Mouse (Mus musculus) embryo, embryonic 9.5 days (tissue): Measurements from ENCODE around the gene Ush1c.
"Not testable (repeated sequence)": the region's sequence is repeated elsewhere in the genome, so short reads cannot be mapped to it uniquely, and the experiment has no call there.

ENCODE experiments used
- DNase-seq: peaks from one replicate; pipeline ENCODE4 v3.0.0-alpha.2; 2017; ENCODE audit errors: extremely low spot score

Ush1c gene

GRCm38 (mm10) chr7:46204775-46205174 lies 33.5 kb downstream of the Ush1c start:
- DNase-seq = no peak

- peak; percentile 47 for DNase-seq
Measured at GRCm38 (mm10) chr7:46204046-46204471, 34.2 kb downstream of the Ush1c start.

DNA sequence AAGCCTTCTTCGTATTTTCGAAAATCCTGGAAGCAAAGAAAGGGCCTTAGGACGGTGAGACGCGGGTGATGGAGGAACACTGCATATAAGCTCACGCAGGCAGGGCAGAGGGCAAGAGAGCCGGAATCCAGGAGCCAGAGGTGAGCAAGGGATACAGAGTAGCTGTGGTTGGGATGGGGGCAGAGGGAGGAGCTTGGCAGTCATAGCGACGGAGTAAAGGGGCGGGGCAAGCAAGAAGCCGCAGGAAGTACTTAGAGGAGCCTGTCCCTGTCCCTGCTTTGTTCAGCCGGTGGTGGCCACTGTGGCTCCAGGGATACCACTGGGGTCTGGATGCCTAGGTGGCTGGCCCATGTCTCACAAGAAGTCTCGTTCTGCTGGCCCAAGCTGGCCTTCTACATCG lies 36.7 kb downstream of the Ush1c start:
- DNase-seq = peak; percentile 75

- DNase-seq = no peak
Measured at GRCm38 (mm10) chr7:46200021-46200420, 38.3 kb downstream of the Ush1c start.

DNA sequence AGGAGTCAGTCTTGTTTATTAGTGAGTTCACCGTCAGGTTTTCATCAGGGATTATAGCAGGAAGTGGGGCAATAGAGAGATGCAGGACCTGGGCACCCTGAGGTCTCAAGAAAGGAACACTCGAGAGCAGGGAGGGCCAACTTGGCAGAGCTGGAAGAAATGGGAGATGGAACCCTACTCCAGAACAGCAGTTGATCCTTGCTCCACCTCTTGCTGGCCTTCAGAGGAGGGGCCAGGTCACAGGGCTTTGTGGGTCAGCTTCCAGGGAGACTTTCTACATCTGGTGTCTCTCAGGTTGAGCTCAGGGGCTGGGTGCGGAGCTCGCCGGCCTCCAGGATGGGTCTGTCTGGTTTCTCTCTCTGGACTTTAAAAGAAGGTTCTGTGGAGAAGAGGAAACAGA lies 42.9 kb downstream of the Ush1c start:
- no peak for DNase-seq

DNA sequence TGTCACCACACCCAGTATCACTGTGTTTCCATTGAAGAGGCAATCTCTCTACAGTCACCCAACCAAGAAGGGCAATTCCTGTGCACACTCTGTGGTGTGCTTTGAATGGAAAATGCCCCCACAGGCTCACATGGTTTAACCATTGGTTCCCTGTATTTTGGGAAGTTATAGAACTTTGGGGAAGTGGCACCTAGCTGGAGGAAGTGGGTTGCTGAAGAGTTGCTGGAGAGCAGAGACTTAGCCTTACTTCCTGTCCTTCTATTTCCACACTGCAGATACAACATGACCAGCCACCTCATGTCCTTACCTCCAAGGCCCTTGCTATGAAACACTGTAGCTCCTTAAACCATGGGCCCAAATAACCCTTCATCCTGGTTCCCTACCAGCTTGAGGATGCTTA lies 54.1 kb downstream of the Ush1c start:
- DNase-seq = no peak

DNA sequence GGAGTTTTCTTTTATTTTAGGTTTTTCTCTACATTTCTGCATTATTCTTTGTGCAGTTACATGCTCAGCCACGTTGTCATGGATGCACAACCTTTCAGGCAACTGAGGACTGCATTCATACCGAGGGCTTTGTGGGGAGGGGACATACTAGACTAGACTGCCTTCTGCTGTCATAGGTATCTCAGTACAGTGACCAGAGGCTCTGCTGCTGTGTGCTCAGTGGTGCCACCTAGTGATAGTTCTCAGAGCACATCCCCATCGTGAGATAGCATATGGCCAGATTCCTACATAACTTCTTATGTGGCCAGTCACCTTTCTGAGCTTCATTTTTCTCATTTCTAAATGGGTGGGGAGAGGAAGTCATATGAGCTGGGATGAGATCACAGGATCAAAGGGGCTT lies 56.7 kb downstream of the Ush1c start:
- peak; percentile 46 for DNase-seq

- peak; percentile 35 for DNase-seq
Measured at GRCm38 (mm10) chr7:46179431-46180275, 58.6 kb downstream of the Ush1c start, which contains the start of gene Abcc8. Gene Abcc8 (minus strand): TSS chr7:46180033.

DNA sequence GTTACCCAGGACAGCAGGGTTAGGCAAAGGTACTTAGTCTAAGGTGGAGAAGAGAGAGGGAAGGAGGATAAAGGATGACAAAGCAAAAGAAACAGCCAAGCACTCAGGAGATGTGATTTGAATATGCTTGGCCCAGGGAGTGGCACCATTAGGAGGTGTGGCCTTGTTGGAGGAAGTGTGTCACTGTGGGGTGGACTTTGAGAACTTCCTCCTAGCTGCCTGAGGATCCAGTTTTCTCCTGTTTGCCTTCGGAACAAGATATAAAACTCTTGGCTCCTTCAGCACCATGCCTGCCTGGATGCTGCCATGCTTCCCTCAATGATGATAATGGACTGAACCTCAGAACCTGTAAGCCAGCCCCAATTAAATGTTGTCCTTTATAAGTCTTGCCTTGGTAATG lies 69.3 kb downstream of the Ush1c start:
- DNase-seq = not testable (repeated sequence)

DNA sequence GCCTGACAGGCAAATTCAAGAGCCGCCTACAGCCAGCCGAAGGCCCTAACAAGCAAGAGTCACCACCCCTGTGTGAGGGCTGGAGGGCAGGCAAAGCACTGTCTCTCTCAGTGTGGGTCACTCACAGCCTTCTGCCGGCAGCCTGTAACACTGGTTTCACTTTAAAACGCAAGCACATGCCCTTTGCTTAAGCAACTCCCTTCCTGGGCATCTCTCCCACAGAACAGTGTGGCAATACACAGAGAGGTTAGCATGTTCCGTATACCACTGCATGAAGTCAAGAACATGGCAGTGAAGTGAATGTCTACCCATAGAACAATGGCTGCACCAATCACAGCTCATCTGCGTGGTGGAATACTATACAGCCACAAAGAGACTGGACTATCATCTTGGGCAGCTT lies 69.9 kb downstream of the Ush1c start:
- DNase-seq = no peak

GRCm38 (mm10) chr7:46167901-46168300 lies 70.4 kb downstream of the Ush1c start:
- DNase-seq = no peak

GRCm38 (mm10) chr7:46165876-46166275 lies 72.4 kb downstream of the Ush1c start:
- DNase-seq = no peak

DNA sequence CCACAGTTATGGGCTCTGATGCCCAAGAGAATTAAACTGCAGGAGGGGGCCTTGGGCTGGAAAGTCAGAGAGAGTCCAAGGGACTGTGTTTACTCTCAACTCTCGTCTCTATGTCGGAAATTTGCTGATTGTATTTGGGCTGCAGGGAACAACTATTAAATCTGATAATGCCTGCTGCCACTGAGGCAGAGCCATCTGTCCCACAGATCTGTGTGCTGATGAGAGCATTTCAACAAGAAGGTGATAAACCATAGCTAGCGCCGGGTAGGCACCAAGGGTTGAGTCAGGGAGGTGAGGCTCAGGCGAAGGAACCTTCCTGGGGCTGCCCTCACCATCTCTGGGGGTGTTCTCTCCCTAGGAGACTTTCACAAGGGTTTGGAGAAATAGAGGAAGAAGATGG lies 75.6 kb downstream of the Ush1c start:
- DNase-seq = no peak

- DNase-seq = no peak
Measured at GRCm38 (mm10) chr7:46162132-46162727, 76.1 kb downstream of the Ush1c start.

DNA sequence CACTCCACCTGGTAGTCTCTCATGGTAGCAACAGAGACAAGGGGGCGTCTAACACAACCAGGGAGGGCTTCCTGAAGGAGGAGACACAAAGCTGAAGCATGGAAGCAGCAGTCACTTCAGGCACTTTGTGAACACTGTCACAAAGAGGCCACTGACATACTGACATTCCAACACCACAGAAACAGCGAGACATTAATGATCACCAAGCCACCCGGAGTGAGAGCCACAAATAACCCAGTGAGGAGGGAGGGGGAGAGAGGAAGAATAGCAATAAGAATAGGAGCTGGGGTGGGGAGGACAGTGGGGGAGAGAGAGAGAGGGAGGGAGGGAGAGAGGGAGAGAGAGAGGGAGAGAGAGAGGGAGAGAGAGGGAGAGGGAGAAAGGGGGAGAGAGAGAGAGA lies 76.7 kb downstream of the Ush1c start:
- DNase-seq = no peak

GRCm38 (mm10) chr7:46157746-46158145 lies 80.6 kb downstream of the Ush1c start:
- no peak for DNase-seq

DNA sequence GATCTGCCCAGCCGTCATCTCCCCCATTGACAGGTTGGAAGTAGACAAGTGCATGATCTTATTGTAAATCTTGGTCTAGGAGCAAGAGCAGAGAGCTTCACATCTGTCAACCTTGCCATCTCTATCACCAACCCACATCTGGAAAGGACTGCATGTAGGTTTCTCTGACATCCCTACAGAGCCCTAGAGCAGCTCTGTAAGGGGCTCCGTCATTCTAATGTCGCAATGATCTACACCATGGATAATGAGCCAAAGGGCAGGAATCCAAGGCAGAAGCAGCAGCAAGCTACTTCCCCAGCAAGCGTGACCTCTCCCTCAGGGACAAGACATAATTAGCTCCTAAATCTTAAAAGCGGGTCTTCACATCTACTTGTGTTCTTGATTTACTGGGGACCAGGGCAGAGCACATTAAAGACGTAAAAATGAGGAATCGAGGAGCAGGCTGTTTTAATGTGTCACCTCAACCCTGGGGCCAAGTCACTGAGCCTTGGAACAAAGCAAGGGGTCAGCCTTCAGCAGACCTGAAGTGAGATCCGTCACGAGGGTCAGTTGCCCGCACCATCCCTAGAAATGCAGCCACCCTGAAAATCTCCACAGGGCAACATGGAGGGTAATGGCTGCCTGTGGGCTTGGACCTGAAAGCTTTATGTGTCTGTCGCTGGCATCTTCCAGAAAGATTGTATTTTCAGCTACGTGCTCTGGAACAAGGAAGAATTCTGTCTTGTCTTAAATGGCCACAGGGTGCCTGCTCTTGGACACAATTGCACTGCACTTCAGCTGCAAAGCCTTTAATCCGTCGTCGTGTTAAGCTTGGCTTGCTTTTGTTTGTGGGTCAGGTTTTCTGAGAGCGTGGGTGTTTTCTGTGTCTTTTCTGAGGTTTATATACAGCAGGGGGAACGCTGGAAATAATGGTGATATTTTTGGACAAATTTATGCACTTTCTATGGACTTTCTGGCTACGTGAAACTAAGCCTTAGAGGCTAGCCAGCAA lies 83.5 kb downstream of the Ush1c start:
- DNase-seq = peak; percentile 25

GRCm38 (mm10) chr7:46152819-46153351 lies 85.4 kb downstream of the Ush1c start:
- no peak for DNase-seq

DNA sequence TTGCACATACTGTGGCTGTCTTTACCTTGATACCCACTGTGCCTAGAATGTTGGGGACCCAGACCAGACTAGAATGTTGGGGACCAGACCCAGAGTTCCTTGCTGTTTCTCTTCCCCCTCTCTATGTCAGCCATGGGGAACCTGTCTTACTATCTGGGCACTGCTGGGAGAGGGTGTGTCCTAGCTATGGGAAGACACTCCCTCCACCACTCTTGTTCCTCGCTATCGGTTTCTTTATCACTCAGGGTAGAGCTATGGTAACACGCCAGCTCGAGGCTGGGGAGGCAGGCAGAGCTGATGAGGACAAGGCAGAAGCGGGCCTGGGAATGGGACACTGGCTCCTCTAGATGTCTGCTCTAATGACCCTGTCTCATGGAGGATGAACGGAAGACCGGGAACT lies 90.9 kb downstream of the Ush1c start:
- no peak for DNase-seq

DNA sequence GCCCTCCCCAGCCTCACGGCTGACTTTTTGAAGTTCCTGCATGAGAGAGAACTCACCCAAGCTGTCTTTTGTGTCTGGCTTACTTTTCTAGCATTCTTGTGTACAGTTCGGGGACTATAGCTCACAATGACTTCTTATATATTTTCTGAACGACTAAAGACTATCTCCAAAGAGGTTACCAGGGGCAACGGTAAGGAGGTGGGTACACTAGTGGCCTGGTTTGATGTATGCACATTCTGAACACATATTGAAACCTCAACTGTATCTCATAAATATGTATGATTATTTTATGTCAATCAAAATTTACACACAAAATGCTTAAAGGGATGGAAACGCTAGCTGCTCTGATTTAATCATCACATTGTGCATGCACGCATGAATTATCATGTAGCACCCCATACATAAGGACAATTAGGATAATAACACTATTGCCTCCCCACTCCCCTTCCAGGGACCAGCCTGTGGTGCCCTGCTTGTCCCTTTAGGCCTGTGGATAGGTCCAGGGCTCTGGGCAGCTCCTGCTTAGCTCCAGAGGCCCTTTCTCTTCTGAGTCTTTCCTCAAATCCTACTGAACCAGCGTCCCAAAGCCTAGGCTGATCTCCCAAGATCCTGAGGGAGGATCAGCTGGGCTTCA lies 91.5 kb downstream of the Ush1c start:
- DNase-seq = no peak
